ENCODE assay signal across 28 mouse cellular contexts in genomic region chr15:84247309-84247708, GRCm38 (mm10). TPM values are rescaled to one million over a fixed set of nuclear protein-coding genes. Genes with fewer than 3 reads are reported as not detected.
DNase-seq lines count a peak whose midpoint lies in the region; ATAC-seq and TF ChIP-seq lines count a peak whose summit lies in the region.
"Had no signal": no experiment of that assay in that cellular context is flagged by ENCODE, and none has a peak within 500 bp of the region (broad histone marks: within the 10 kb centered on the region; RNA-seq: fewer than 3 reads in every experiment).

No protein-coding gene starts in this region.

- no peak for DNase-seq in hindbrain, postnatal 0 days (ENCODE audit: low spot score)
- no peak for DNase-seq in hindbrain, embryonic 14.5 days (ENCODE audit: low spot score)
- no peak for DNase-seq in liver, postnatal 0 days
- DNase-seq in liver, result no peak
- peak; percentile 45 for DNase-seq in ZHBTc4 (ENCODE audit: low read depth, low spot score)
- no peak for DNase-seq in embryonic facial prominence, embryonic 10.5 days (ENCODE audit: low spot score)
- DNase-seq: adrenal gland, adult 8-10 months; cerebellum, adult 2 months; cerebellum, postnatal 14 days; gastrocnemius, postnatal 36 days; heart, adult 18-20 months; kidney, adult 9 months; kidney, postnatal 14 days; lung, adult 2 months; lung, postnatal 4 days; right cerebral cortex, postnatal 25 days; thymus, postnatal 36 days had no signal

- no peaks in the 10 kb centered on the region for H3K27me3 ChIP-seq in hindbrain, postnatal 0 days (ENCODE audit: insufficient read depth, low read length)
- no peaks in the 10 kb centered on the region for H3K27me3 ChIP-seq in hindbrain, embryonic 14.5 days (ENCODE audit: control insufficient read depth, insufficient read depth, low read length)
- H3K27me3 ChIP-seq in liver, postnatal 0 days (ENCODE audit: insufficient read depth, low read length), result no peaks in the 10 kb centered on the region
- no peaks in the 10 kb centered on the region for H3K27me3 ChIP-seq in E14TG2a.4 (ENCODE audit: insufficient read depth, low read length)
- no peaks in the 10 kb centered on the region for H3K27me3 ChIP-seq in embryonic facial prominence, embryonic 10.5 days (replicated peaks; ENCODE audit: low read depth, poor library complexity, severe bottlenecking)
- H3K27me3 ChIP-seq: embryonic facial prominence, embryonic 15.5 days; forebrain, embryonic 12.5 days; heart, embryonic 12.5 days; hindbrain, embryonic 15.5 days; limb, embryonic 12.5 days; liver, embryonic 12.5 days; midbrain, embryonic 15.5 days; stomach, embryonic 15.5 days had no signal

- no peaks in the 10 kb centered on the region for H3K36me3 ChIP-seq in hindbrain, postnatal 0 days (ENCODE audit: insufficient read depth, low read length)
- no peaks in the 10 kb centered on the region for H3K36me3 ChIP-seq in hindbrain, embryonic 14.5 days (replicated peaks; ENCODE audit: control insufficient read depth, insufficient read depth)
- H3K36me3 ChIP-seq in liver, postnatal 0 days (replicated peaks; ENCODE audit: insufficient read depth, low read length), result no peaks in the 10 kb centered on the region; the same call in 1 of the 2 replicates
- peaks cover 36% of the 10 kb centered on the region for H3K36me3 ChIP-seq in E14TG2a.4 (ENCODE audit: insufficient read depth, low read length)
- 0 out of 2 replicates have a peak, but pooled peaks cover 10% of the 10 kb centered on the region for H3K36me3 ChIP-seq in embryonic facial prominence, embryonic 10.5 days (replicated peaks)
- H3K36me3 ChIP-seq: embryonic facial prominence, embryonic 15.5 days; forebrain, embryonic 12.5 days; hindbrain, embryonic 15.5 days; limb, embryonic 12.5 days; midbrain, embryonic 15.5 days; stomach, embryonic 15.5 days had no signal

- no peak for TF ChIP-seq EP300 in liver, postnatal 0 days (IDR thresholded peaks at IDR 0.05; ENCODE audit: low read depth)

- H3K4me3 ChIP-seq in hindbrain, postnatal 0 days (ENCODE audit: low read length), result no peak overlapping the region
- H3K4me3 ChIP-seq in hindbrain, embryonic 14.5 days (replicated peaks; ENCODE audit: low read length), result no peak overlapping the region
- H3K4me3 ChIP-seq in liver, postnatal 0 days (ENCODE audit: low read depth, low read length), result no peak overlapping the region
- no peak overlapping the region for H3K4me3 ChIP-seq in E14TG2a.4 (replicated peaks; ENCODE audit: low read length)
- no peak overlapping the region for H3K4me3 ChIP-seq in embryonic facial prominence, embryonic 10.5 days
- H3K4me3 ChIP-seq: embryonic facial prominence, embryonic 15.5 days; forebrain, embryonic 12.5 days; heart, embryonic 12.5 days; hindbrain, embryonic 15.5 days; left cerebral cortex, adult 2 months; limb, embryonic 12.5 days; liver, embryonic 12.5 days; megakaryocyte, embryonic 14.5 days; midbrain, embryonic 15.5 days; stomach, embryonic 15.5 days had no signal

- peaks cover 14% of the 10 kb centered on the region; the same call in 1 of the 2 replicates for H3K4me1 ChIP-seq in hindbrain, postnatal 0 days (ENCODE audit: insufficient read depth, low read length)
- peaks cover 10% of the 10 kb centered on the region for H3K4me1 ChIP-seq in hindbrain, embryonic 14.5 days (replicated peaks; ENCODE audit: control insufficient read depth, insufficient read depth, low read length)
- no peaks in the 10 kb centered on the region for H3K4me1 ChIP-seq in liver, postnatal 0 days (ENCODE audit: insufficient read depth)
- H3K4me1 ChIP-seq in E14TG2a.4 (replicated peaks; ENCODE audit: low read depth, low read length), result peaks cover 56% of the 10 kb centered on the region
- H3K4me1 ChIP-seq in embryonic facial prominence, embryonic 10.5 days, result peaks cover 12% of the 10 kb centered on the region
- H3K4me1 ChIP-seq: liver, embryonic 12.5 days had no signal

- H3K27ac ChIP-seq in hindbrain, postnatal 0 days, result no peak overlapping the region
- H3K27ac ChIP-seq in hindbrain, embryonic 14.5 days, result no peak overlapping the region
- H3K27ac ChIP-seq in liver, postnatal 0 days (ENCODE audit: low read depth), result no peak overlapping the region
- no peak overlapping the region for H3K27ac ChIP-seq in embryonic facial prominence, embryonic 10.5 days (replicated peaks)
- H3K27ac ChIP-seq: embryonic facial prominence, embryonic 15.5 days; forebrain, embryonic 12.5 days; hindbrain, embryonic 15.5 days; left cerebral cortex, adult 2 months; limb, embryonic 12.5 days; liver, embryonic 12.5 days; midbrain, embryonic 15.5 days; stomach, embryonic 15.5 days had no signal

- no peaks in the 10 kb centered on the region for H3K9me3 ChIP-seq in hindbrain, postnatal 0 days (ENCODE audit: low read length)
- peaks cover 6% of the 10 kb centered on the region; the same call in 1 of the 2 replicates for H3K9me3 ChIP-seq in hindbrain, embryonic 14.5 days (ENCODE audit: control insufficient read depth, low read length)
- H3K9me3 ChIP-seq in liver, postnatal 0 days (ENCODE audit: low read length), result no peaks in the 10 kb centered on the region; the same call in 1 of the 2 replicates
- peaks cover 7% of the 10 kb centered on the region; the same call in 1 of the 2 replicates for H3K9me3 ChIP-seq in E14TG2a.4 (ENCODE audit: low read length)
- H3K9me3 ChIP-seq in embryonic facial prominence, embryonic 10.5 days, result peaks cover 6% of the 10 kb centered on the region; the same call in 1 of the 2 replicates
- H3K9me3 ChIP-seq: embryonic facial prominence, embryonic 15.5 days; hindbrain, embryonic 15.5 days; midbrain, embryonic 15.5 days; stomach, embryonic 15.5 days had no signal

- peak; percentile 42; the same call in 1 of the 2 replicates for TF ChIP-seq CTCF in hindbrain, postnatal 0 days (IDR thresholded peaks at IDR 0.05; ENCODE audit: low read depth)
- TF ChIP-seq CTCF in liver, postnatal 0 days (IDR thresholded peaks at IDR 0.05; ENCODE audit: low read depth), result peak; percentile 46
- peak; percentile 75 for TF ChIP-seq CTCF in E14TG2a.4 (conservative IDR thresholded peaks at IDR 0.05; ENCODE audit: low read length)

- no peak overlapping the region for H3K4me2 ChIP-seq in hindbrain, postnatal 0 days (ENCODE audit: low read depth, low read length)
- no peak overlapping the region for H3K4me2 ChIP-seq in hindbrain, embryonic 14.5 days (replicated peaks)
- no peak overlapping the region for H3K4me2 ChIP-seq in liver, postnatal 0 days (ENCODE audit: low read depth, low read length)
- H3K4me2 ChIP-seq: embryonic facial prominence, embryonic 15.5 days; forebrain, embryonic 12.5 days; heart, embryonic 12.5 days; hindbrain, embryonic 15.5 days; limb, embryonic 12.5 days; liver, embryonic 12.5 days; midbrain, embryonic 15.5 days; stomach, embryonic 15.5 days had no signal

- 93% methylated on average over 3 of the region's 3 CpGs for WGBS in hindbrain, postnatal 0 days
- WGBS in hindbrain, embryonic 14.5 days, result 85% methylated on average over 3 of the region's 3 CpGs
- 93% methylated on average over 3 of the region's 3 CpGs for WGBS in liver, postnatal 0 days (ENCODE audit: insufficient replicate concordance)
- 89% methylated on average over 3 of the region's 3 CpGs for WGBS in embryonic facial prominence, embryonic 10.5 days

- no peak for ATAC-seq in hindbrain, postnatal 0 days
- no peak for ATAC-seq in hindbrain, embryonic 14.5 days (ENCODE audit: low FRiP score)
- ATAC-seq in liver, postnatal 0 days, result no peak
- ATAC-seq: liver, embryonic 12.5 days; midbrain, embryonic 15.5 days had no signal

- H3K9ac ChIP-seq in hindbrain, postnatal 0 days (replicated peaks; ENCODE audit: low read length), result no peak overlapping the region
- H3K9ac ChIP-seq in hindbrain, embryonic 14.5 days, result no peak overlapping the region
- H3K9ac ChIP-seq in liver, postnatal 0 days (replicated peaks), result no peak overlapping the region
- H3K9ac ChIP-seq: embryonic facial prominence, embryonic 15.5 days; forebrain, embryonic 12.5 days; heart, embryonic 12.5 days; hindbrain, embryonic 15.5 days; limb, embryonic 12.5 days; liver, embryonic 12.5 days; midbrain, embryonic 15.5 days; stomach, embryonic 15.5 days had no signal

RNA-seq across cellular contexts. Expression of gene Parvb, which starts 15.5 kb away (rescaled TPM):
- total RNA-seq in hindbrain, postnatal 0 days (2014; rRNA removed), result 9.4 and 9.5 TPM in 2 replicates
- 4.3 and 6.2 TPM in 2 replicates for polyA plus RNA-seq in hindbrain, postnatal 0 days (2015; fragmentation: Nextera tagmentation; extraction: Ambion mirVana)
- polyA plus RNA-seq in hindbrain, embryonic 14.5 days (2014; fragmentation: Nextera tagmentation; extraction: Ambion mirVana), result 4.1 and 5.1 TPM in 2 replicates
- polyA plus RNA-seq in liver, postnatal 0 days (2015; fragmentation: Nextera tagmentation; extraction: Ambion mirVana), result 4.9 and 6.0 TPM in 2 replicates
- polyA plus RNA-seq in embryonic facial prominence, embryonic 10.5 days (2016; fragmentation: Nextera tagmentation; extraction: Ambion mirVana), result 7.1 and 8.4 TPM in 2 replicates

RNA-seq across cellular contexts. Expression of gene Samm50, which starts 55.3 kb away (rescaled TPM):
- total RNA-seq in hindbrain, postnatal 0 days (2014; rRNA removed), result 28.0 and 30.9 TPM in 2 replicates
- 92.3 and 93.6 TPM in 2 replicates for polyA plus RNA-seq in hindbrain, postnatal 0 days (2015; fragmentation: Nextera tagmentation; extraction: Ambion mirVana)
- 56.3 and 56.7 TPM in 2 replicates for polyA plus RNA-seq in hindbrain, embryonic 14.5 days (2014; fragmentation: Nextera tagmentation; extraction: Ambion mirVana)
- polyA plus RNA-seq in liver, postnatal 0 days (2015; fragmentation: Nextera tagmentation; extraction: Ambion mirVana), result 103 and 105 TPM in 2 replicates
- polyA plus RNA-seq in embryonic facial prominence, embryonic 10.5 days (2016; fragmentation: Nextera tagmentation; extraction: Ambion mirVana), result 113 TPM in 2 replicates
